Mouse (Mus musculus): ENCODE measurements around the gene Sptlc2. TPM values are rescaled to one million over a fixed set of nuclear protein-coding genes. Genes with fewer than 3 reads are reported as not detected.

Sptlc2 gene
- polyA plus RNA-seq, 1 experiment from 2014 or later = 56.1 TPM

DNA sequence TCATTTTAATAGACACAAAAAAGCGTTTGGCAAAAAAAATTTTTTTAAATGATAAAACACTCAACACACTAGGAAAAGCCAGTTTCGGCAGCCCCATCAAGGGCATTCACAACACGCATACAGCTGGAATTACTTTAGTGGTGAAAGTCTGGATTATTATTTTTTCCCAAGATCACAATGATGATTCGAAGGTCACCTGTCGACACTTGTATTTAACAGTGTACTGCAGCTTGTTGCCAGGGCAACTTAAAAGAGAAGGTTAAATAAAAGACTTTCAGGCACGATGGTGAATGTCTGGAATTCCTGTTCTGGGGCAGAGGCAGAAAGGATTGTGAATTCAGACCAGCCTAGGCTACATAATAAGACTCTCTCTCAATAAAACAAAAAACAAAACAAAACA, 13.7 kb upstream of the Sptlc2 start:
- Histone ChIP-seq H3K27ac (ENCODE audit: low read depth, low read length) (no peak overlapping the region), H3K9me3 (ENCODE audit: control insufficient read depth, low read length) (no peaks in the 10 kb centered on the region), H3K9ac (ENCODE audit: low read length) (no peak overlapping the region), H3K4me3 (ENCODE audit: low read depth, low read length) (no peak overlapping the region), H3K4me2 (no peak overlapping the region), H3K27me3 (ENCODE audit: control insufficient read depth, insufficient read depth, low read length) (no peaks in the 10 kb centered on the region), H3K36me3 (ENCODE audit: control insufficient read depth, insufficient read depth, low read length) (no peaks in the 10 kb centered on the region), H3K4me1 (ENCODE audit: control insufficient read depth, insufficient read depth, low read length) (no peaks in the 10 kb centered on the region)
- 65% methylated on average over 6 of the region's 6 CpGs for WGBS
- ATAC-seq (ENCODE audit: low FRiP score) (no peak), DNase-seq (ENCODE audit: low spot score, missing footprints) (no peak)

DNA sequence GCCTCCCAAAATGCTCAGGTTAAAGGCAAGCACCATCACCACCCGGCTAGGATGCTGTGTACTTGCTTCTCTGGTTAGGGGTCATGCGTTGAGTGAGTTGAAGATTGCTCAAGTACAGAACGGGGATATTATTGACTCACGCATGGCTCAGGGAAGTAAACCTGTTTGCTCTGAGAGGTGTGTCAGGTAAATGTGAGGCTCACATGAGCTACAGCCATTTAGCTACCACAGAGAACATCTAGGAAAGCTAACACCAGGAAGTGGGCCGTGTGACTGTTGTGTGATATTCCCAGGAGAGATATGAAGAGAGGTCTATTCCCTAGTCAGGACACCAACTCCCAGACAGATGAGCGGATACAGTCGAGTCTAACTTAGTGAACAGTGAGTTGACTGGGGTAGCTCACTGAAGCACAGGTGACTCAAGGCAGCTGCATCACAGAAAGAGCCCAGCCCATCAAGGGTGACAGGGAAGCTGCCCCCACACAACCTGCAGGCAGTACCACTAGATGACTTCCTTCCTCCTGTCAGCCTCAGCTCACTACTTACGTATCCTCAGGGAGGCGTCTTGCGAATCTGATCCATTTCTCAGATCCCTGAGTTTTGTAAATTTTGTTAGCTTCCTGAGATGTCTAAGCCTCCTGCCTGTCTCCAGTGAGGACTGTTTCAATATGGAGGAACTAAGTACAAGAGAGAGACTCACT, 11.1 kb upstream of the Sptlc2 start:
- H3K27ac ChIP-seq (ENCODE audit: low read depth, low read length) = no peak overlapping the region
- no peaks in the 10 kb centered on the region for H3K27me3 ChIP-seq (ENCODE audit: control insufficient read depth, insufficient read depth, low read length)
- no peak overlapping the region for H3K4me3 ChIP-seq (ENCODE audit: low read depth, low read length)
- DNase-seq (ENCODE audit: low spot score, missing footprints) = no peak
- no peak overlapping the region for H3K4me2 ChIP-seq
- no peak overlapping the region for H3K9ac ChIP-seq (ENCODE audit: low read length)
- H3K4me1 ChIP-seq (ENCODE audit: control insufficient read depth, insufficient read depth, low read length) = no peaks in the 10 kb centered on the region
- no peaks in the 10 kb centered on the region for H3K36me3 ChIP-seq (ENCODE audit: control insufficient read depth, insufficient read depth, low read length)
- 89% methylated on average over 10 of the region's 10 CpGs for WGBS
- no peak for ATAC-seq (ENCODE audit: low FRiP score)
- no peaks in the 10 kb centered on the region for H3K9me3 ChIP-seq (ENCODE audit: control insufficient read depth, low read length)

DNA sequence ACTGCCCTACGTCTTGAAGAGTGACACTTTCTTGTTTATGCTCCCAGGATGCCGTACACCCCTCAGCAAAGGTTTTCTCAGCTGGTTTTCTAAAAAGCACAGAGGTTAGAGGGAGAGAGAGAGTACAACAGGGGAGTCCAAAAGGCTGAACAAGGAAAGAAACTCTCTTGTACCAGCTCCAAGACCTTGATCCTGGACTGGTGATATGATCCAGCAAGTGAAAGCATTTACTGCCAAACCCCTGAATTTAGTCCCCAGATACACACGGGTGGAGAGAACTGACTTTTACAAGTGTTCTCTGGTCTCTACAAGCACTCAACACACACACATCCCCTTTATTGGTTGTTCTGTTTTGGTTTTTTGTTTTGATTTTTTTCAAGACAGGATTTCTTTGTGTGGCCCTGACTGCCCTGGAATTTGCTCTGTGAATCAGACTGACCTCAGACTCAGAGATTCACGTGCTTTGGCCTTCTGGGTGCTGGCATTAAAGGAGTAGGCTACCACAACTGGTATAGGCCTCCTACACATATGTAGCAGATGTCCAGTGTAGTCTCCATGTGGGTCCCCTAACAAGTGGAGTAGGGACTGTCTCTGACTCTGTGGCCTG, 9.8 kb upstream of the Sptlc2 start:
- H3K27ac ChIP-seq (ENCODE audit: low read depth, low read length) = no peak overlapping the region
- H3K4me1 ChIP-seq (ENCODE audit: control insufficient read depth, insufficient read depth, low read length) = no peaks in the 10 kb centered on the region
- H3K27me3 ChIP-seq (ENCODE audit: control insufficient read depth, insufficient read depth, low read length) = no peaks in the 10 kb centered on the region
- ATAC-seq (ENCODE audit: low FRiP score) = no peak
- WGBS = 74% methylated on average over 4 of the region's 4 CpGs
- no peaks in the 10 kb centered on the region for H3K9me3 ChIP-seq (ENCODE audit: control insufficient read depth, low read length)
- H3K9ac ChIP-seq (ENCODE audit: low read length) = no peak overlapping the region
- no peak overlapping the region for H3K4me2 ChIP-seq
- no peak overlapping the region for H3K4me3 ChIP-seq (ENCODE audit: low read depth, low read length)
- no peaks in the 10 kb centered on the region for H3K36me3 ChIP-seq (ENCODE audit: control insufficient read depth, insufficient read depth, low read length)
- DNase-seq (ENCODE audit: low spot score, missing footprints) = no peak

DNA sequence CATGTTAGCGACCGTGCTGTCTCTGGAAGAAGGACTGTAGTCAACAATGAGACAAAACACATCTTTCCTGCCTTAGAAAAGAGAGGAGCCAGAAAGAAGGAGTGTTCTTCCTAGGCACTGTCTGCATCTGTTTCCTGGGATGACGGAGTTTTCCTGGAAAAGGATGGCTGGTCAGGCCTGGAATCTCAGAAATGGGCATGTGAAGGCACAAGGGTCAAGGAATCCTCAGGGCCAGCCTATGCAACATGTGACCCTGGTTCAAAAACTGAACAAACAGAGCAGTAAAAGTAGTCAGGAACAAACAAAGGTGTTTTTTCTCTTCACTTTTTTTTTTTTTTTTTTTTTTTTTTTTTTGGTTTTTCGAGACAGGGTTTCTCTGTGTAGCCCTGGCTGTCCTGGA, 9.0 kb upstream of the Sptlc2 start:
- Histone ChIP-seq H3K4me2 (no peak overlapping the region), H3K4me3 (ENCODE audit: low read depth, low read length) (no peak overlapping the region), H3K9ac (ENCODE audit: low read length) (no peak overlapping the region), H3K27ac (ENCODE audit: low read depth, low read length) (no peak overlapping the region), H3K9me3 (ENCODE audit: control insufficient read depth, low read length) (no peaks in the 10 kb centered on the region), H3K36me3 (ENCODE audit: control insufficient read depth, insufficient read depth, low read length) (no peaks in the 10 kb centered on the region), H3K27me3 (ENCODE audit: control insufficient read depth, insufficient read depth, low read length) (no peaks in the 10 kb centered on the region), H3K4me1 (ENCODE audit: control insufficient read depth, insufficient read depth, low read length) (no peaks in the 10 kb centered on the region)
- ATAC-seq (ENCODE audit: low FRiP score) (no peak), DNase-seq (ENCODE audit: low spot score, missing footprints) (no peak)
- 86% methylated on average over 4 of the region's 4 CpGs for WGBS

DNA sequence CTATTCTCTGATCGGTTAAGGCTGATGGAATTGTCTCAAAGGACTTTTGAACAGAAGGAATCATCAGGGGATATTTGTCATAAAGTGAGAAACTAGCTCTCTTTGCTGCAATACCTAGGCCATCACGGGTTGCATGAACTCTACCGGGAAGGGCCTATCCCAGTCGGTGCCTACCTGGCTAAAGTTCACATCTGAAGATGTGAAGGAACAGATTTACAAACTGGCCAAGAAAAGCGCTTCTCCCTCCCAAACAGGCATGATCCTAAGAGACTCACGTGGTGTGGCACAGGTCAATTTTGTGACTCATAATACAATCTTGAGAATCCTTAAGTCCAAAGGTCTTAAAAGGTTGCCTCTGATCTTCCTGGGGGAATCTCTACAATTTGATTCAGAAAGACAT, 6.2 kb upstream of the Sptlc2 start:
- Histone ChIP-seq H3K27me3 (ENCODE audit: control insufficient read depth, insufficient read depth, low read length) (no peaks in the 10 kb centered on the region), H3K36me3 (ENCODE audit: control insufficient read depth, insufficient read depth, low read length) (no peaks in the 10 kb centered on the region), H3K27ac (ENCODE audit: low read depth, low read length) (no peak overlapping the region), H3K9ac (ENCODE audit: low read length) (no peak overlapping the region), H3K4me1 (ENCODE audit: control insufficient read depth, insufficient read depth, low read length) (no peaks in the 10 kb centered on the region), H3K4me2 (no peak overlapping the region), H3K4me3 (ENCODE audit: low read depth, low read length) (no peak overlapping the region), H3K9me3 (ENCODE audit: control insufficient read depth, low read length) (no peaks in the 10 kb centered on the region)
- 90% methylated on average over 6 of the region's 6 CpGs for WGBS
- ATAC-seq (ENCODE audit: low FRiP score) (no peak), DNase-seq (ENCODE audit: low spot score, missing footprints) (no peak)

DNA sequence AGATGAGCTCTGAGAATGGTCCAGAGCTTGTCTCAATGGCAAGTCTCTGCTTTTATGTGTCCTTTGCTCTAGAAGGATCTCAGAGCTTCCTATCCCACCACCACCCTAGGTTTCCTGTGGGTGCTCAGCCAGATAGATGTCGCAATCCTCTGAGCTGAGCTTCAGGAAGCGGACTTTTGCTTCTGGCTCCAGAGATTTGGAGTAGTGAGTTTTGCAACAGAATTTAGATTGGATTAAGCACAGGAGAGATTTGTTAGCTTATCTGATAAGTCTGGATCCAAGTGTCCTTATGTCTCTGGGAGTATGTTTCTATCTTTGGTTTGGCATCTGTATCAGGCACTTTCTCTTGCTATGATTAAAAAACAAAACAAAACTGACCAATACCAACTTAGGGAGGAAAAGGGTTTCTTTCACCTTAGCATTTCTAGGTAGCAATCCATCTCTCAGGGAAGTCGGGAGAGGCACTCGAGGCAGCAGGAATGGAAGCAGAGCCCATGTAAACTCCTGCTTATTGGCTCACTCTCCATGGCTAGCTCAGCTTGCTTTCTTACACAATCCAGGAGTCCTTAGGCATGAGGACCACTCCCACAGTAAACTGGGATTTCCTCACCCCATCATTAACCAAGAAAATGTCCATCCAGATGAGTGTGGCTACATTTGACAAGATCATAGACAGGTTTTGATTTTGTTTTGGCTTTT, 5.4 kb upstream of the Sptlc2 start:
- no peak overlapping the region for H3K27ac ChIP-seq (ENCODE audit: low read depth, low read length)
- H3K9ac ChIP-seq (ENCODE audit: low read length) = no peak overlapping the region
- 70% methylated on average over 4 of the region's 4 CpGs for WGBS
- ATAC-seq (ENCODE audit: low FRiP score) (no peak), DNase-seq (ENCODE audit: low spot score, missing footprints) (no peak)
- no peak overlapping the region for H3K4me3 ChIP-seq (ENCODE audit: low read depth, low read length)
- no peaks in the 10 kb centered on the region for H3K27me3 ChIP-seq (ENCODE audit: control insufficient read depth, insufficient read depth, low read length)
- no peaks in the 10 kb centered on the region for H3K9me3 ChIP-seq (ENCODE audit: control insufficient read depth, low read length)
- H3K36me3 ChIP-seq (ENCODE audit: control insufficient read depth, insufficient read depth, low read length) = no peaks in the 10 kb centered on the region
- H3K4me1 ChIP-seq (ENCODE audit: control insufficient read depth, insufficient read depth, low read length) = no peaks in the 10 kb centered on the region
- H3K4me2 ChIP-seq = no peak overlapping the region

DNA sequence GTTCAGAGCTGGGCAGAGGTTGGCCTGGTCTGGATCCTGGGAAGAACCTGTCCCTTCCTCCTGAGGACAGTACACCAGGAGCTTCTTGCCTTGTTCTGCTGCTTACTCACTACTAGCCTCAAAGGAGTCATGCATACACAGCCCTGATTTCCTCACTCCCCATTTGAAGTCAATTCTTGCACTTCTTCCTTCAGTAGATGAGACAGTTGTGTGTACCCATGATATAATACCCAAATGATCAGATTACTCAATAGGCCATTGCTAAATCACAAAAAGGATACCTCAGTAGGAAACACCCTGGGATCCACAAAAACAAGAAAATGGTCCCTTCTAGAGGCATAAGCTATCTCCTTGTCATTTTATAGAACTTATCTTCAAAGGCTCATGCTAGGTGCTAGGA, 3.2 kb upstream of the Sptlc2 start:
- Histone ChIP-seq H3K4me2 (no peak overlapping the region), H3K4me1 (ENCODE audit: control insufficient read depth, insufficient read depth, low read length) (peaks cover 6% of the 10 kb centered on the region; the same call in 1 of the 2 replicates), H3K9me3 (ENCODE audit: control insufficient read depth, low read length) (no peaks in the 10 kb centered on the region), H3K4me3 (ENCODE audit: low read depth, low read length) (no peak overlapping the region), H3K36me3 (ENCODE audit: control insufficient read depth, insufficient read depth, low read length) (no peaks in the 10 kb centered on the region), H3K27me3 (ENCODE audit: control insufficient read depth, insufficient read depth, low read length) (no peaks in the 10 kb centered on the region), H3K9ac (ENCODE audit: low read length) (no peak overlapping the region), H3K27ac (ENCODE audit: low read depth, low read length) (no peak overlapping the region)
- ATAC-seq (ENCODE audit: low FRiP score) (no peak), DNase-seq (ENCODE audit: low spot score, missing footprints) (no peak)

DNA sequence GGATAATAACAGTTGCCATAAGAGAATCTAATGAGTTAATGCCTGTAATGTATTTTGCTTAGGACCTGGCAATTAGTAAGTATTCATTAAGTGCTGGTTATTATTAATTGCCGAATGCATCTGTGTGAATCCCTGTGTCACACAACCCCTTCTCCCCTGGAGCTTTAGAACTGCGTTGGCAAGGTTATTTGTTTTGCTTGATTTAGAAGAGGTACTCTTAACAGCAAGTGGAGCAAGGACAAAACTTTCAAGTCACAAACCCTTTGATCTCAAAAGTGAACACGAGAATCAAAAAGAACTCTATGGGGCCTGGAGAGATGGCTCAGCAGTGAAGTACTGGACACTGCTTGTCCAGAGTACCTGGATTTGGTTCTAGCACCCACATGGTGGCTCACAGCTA, 1.1 kb upstream of the Sptlc2 start:
- ATAC-seq (ENCODE audit: low FRiP score) = no peak
- no peak for DNase-seq (ENCODE audit: low spot score, missing footprints)
- Histone ChIP-seq H3K9me3 (ENCODE audit: control insufficient read depth, low read length) (no peaks in the 10 kb centered on the region), H3K4me2 (peak overlapping the region; percentile 47; the same call in 1 of the 2 replicates), H3K27ac (ENCODE audit: low read depth, low read length) (no peak overlapping the region), H3K36me3 (ENCODE audit: control insufficient read depth, insufficient read depth, low read length) (no peaks in the 10 kb centered on the region), H3K9ac (ENCODE audit: low read length) (no peak overlapping the region; the same call in 1 of the 2 replicates), H3K27me3 (ENCODE audit: control insufficient read depth, insufficient read depth, low read length) (no peaks in the 10 kb centered on the region), H3K4me3 (ENCODE audit: low read depth, low read length) (no peak overlapping the region), H3K4me1 (ENCODE audit: control insufficient read depth, insufficient read depth, low read length) (peaks cover 6% of the 10 kb centered on the region; the same call in 1 of the 2 replicates)
- 67% methylated on average over 3 of the region's 3 CpGs for WGBS
